Mouse (Mus musculus): ENCODE measurements around the gene Aox4. TPM values are rescaled to one million over a fixed set of nuclear protein-coding genes. Genes with fewer than 3 reads are reported as not detected.

Gene Aox4
- not detected for polyA plus RNA-seq (2017; shearing (Covaris generic))

GRCm38 (mm10) chr1:58210203-58210602 is at the start of gene Aox4:
Gene Aox4, plus strand, starts transcription at chr1:58210397.

GRCm38 (mm10) chr1:58278026-58278425 is 67.8 kb downstream of the Aox4 start, which contains the start of gene Aox2:
Gene Aox2, plus strand, starts transcription at chr1:58278326.

Other genes starting within 250 kb of the Aox4 start
- 0.27 TPM for gene Sgo2a, start 214.4 kb upstream of the Aox4 start, polyA plus RNA-seq (2017; shearing (Covaris generic))
- 26.5 TPM for gene Kctd18, start 191.4 kb upstream of the Aox4 start, polyA plus RNA-seq (2017; shearing (Covaris generic))
- 0.05 TPM for gene Aox1, start 180.5 kb upstream of the Aox4 start, polyA plus RNA-seq (2017; shearing (Covaris generic))
- gene Aox3, start 97.3 kb upstream of the Aox4 start, polyA plus RNA-seq (2017; shearing (Covaris generic)), result not detected
- gene Aox2, start 67.9 kb downstream of the Aox4 start, polyA plus RNA-seq (2017; shearing (Covaris generic)), result not detected
- 444 TPM for gene Bzw1, start 182.5 kb downstream of the Aox4 start, polyA plus RNA-seq (2017; shearing (Covaris generic))
- gene Clk1, start 213.7 kb downstream of the Aox4 start, polyA plus RNA-seq (2017; shearing (Covaris generic)), result 1,263 TPM
- gene Nif3l1, start 234.8 kb downstream of the Aox4 start, polyA plus RNA-seq (2017; shearing (Covaris generic)), result 33.1 TPM
- gene Ppil3, start 235.1 kb downstream of the Aox4 start, polyA plus RNA-seq (2017; shearing (Covaris generic)), result 38.2 TPM

Data from naive thymus-derived CD4-positive, alpha-beta T cell, adult 5 months (primary cell).